Mouse (Mus musculus) embryonic facial prominence, embryonic 10.5 days (tissue): Measurements from ENCODE around the gene Qrsl1. TPM values are rescaled to one million over a fixed set of nuclear protein-coding genes. Genes with fewer than 3 reads are reported as not detected.

ENCODE experiments used
- DNase-seq: peaks from one replicate; pipeline ENCODE4 v3.0.0-alpha.2; 2017; ENCODE audit warnings: low spot score
- H3K27ac ChIP-seq: fragments of 300-500 bp; sonication (generic); replicated peaks from 2 replicates; pipeline ENCODE4 v1.5.1; 2016; ENCODE audit warnings: mild to moderate bottlenecking
- H3K27me3 ChIP-seq: fragments of 300-500 bp; sonication (generic); replicated peaks from 2 replicates; pipeline ENCODE4 v1.6.1; 2016; ENCODE audit warnings: low read depth, mild to moderate bottlenecking; ENCODE audit not compliant: poor library complexity, severe bottlenecking
- H3K36me3 ChIP-seq: fragments of 300-500 bp; sonication (generic); replicated peaks from 2 replicates; pipeline ENCODE4 v1.6.1; 2016; ENCODE audit warnings: mild to moderate bottlenecking, moderate library complexity
- H3K4me1 ChIP-seq: fragments of 300-500 bp; sonication (generic); 2 replicates; pipeline ENCODE4 v1.6.1; 2016
- H3K4me3 ChIP-seq: fragments of 300-500 bp; sonication (generic); 2 replicates; pipeline ENCODE4 v1.5.1; 2016; ENCODE audit warnings: mild to moderate bottlenecking, moderate library complexity
- H3K9me3 ChIP-seq: fragments of 300-500 bp; sonication (generic); 2 replicates; pipeline ENCODE4 v1.6.1; 2016; ENCODE audit warnings: mild to moderate bottlenecking
- WGBS: fragments of 180-500 bp; shearing (Covaris S2); methylation state at CpG from one replicate; pipeline ENCODE4 v1.1.7; 2016; 5-methylcytosine and 5-hydroxymethylcytosine counted together
- polyA plus RNA-seq: library from polyadenylated mRNA; unstranded; fragments of >200 nt; fragmentation: Nextera tagmentation; extraction: Ambion mirVana; gene quantifications from 2 replicates; pipeline ENCODE4 v1.2.1, GENCODE M21; 2016

Qrsl1 gene
- polyA plus RNA-seq, 1 experiment from 2014 or later: 28.1 TPM

- Histone ChIP-seq H3K27me3 (no peaks in the 10 kb centered on the region), H3K36me3 (no peaks in the 10 kb centered on the region), H3K27ac (no peak overlapping the region), H3K4me3 (no peak overlapping the region), H3K9me3 (no peaks in the 10 kb centered on the region), H3K4me1 (no peaks in the 10 kb centered on the region)
- no peak for DNase-seq
- 79% methylated on average over 3 of the region's 3 CpGs for WGBS
These were observed 52.1 kb downstream of the Qrsl1 start for GRCm38 (mm10) chr10:43849478-43849877.

- DNase-seq: no peak
These were observed 55.4 kb downstream of the Qrsl1 start for GRCm38 (mm10) chr10:43846141-43846622.

GRCm38 (mm10) chr10:43845442-43845841, 56.1 kb downstream of the Qrsl1 start:
- H3K36me3 ChIP-seq: no peaks in the 10 kb centered on the region
- 0 out of 2 replicates have a peak, but pooled peaks cover 4% of the 10 kb centered on the region for H3K9me3 ChIP-seq
- no peaks in the 10 kb centered on the region for H3K4me1 ChIP-seq
- H3K4me3 ChIP-seq: no peak overlapping the region
- H3K27ac ChIP-seq: no peak overlapping the region
- no peaks in the 10 kb centered on the region for H3K27me3 ChIP-seq
- DNase-seq: no peak
- WGBS: 70% methylated on average over 3 of the region's 3 CpGs

More at GRCm38 (mm10) chr10:43846141-43846622, 55.4 kb downstream of the Qrsl1 start:
- no peaks in the 10 kb centered on the region for H3K4me1 ChIP-seq
- no peak overlapping the region for H3K4me3 ChIP-seq
- WGBS: 76% methylated on average over 2 of the region's 2 CpGs
- 0 out of 2 replicates have a peak, but pooled peaks cover 4% of the 10 kb centered on the region for H3K9me3 ChIP-seq
- no peak overlapping the region for H3K27ac ChIP-seq
- H3K27me3 ChIP-seq: no peaks in the 10 kb centered on the region
- H3K36me3 ChIP-seq: no peaks in the 10 kb centered on the region

DNA sequence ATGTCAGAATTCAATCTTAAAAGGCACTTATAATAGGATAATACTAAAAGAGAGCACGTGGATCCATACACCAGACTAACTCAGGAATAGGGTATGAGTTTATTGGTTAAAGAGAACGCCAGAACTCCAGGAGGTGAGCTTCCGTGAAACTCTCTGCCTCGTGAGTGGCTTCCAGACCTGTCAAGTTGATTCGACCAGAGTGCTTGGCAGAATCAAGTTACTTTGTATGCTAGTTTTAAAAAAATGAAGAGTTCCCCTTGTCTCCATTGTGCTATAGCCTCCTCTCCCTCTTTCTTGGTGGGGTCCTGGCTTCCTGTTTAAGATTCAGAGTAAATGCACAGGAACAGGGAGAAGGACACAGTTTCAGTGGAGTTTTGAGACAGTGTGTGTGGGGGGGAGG, 60.1 kb downstream of the Qrsl1 start:
- Histone ChIP-seq H3K9me3 (0 out of 2 replicates have a peak, but pooled peaks cover 4% of the 10 kb centered on the region), H3K27ac (no peak overlapping the region), H3K36me3 (no peaks in the 10 kb centered on the region), H3K4me3 (no peak overlapping the region), H3K27me3 (no peaks in the 10 kb centered on the region), H3K4me1 (no peaks in the 10 kb centered on the region)
- WGBS: 85% methylated on average over 5 of the region's 5 CpGs
- no peak for DNase-seq

GRCm38 (mm10) chr10:43832868-43833267, 68.7 kb downstream of the Qrsl1 start:
- Histone ChIP-seq H3K4me3 (no peak overlapping the region), H3K4me1 (peaks cover 13% of the 10 kb centered on the region), H3K27ac (no peak overlapping the region), H3K27me3 (no peaks in the 10 kb centered on the region), H3K9me3 (no peaks in the 10 kb centered on the region), H3K36me3 (no peaks in the 10 kb centered on the region)
- DNase-seq: no peak
- 26% methylated on average over 5 of the region's 5 CpGs for WGBS

DNA sequence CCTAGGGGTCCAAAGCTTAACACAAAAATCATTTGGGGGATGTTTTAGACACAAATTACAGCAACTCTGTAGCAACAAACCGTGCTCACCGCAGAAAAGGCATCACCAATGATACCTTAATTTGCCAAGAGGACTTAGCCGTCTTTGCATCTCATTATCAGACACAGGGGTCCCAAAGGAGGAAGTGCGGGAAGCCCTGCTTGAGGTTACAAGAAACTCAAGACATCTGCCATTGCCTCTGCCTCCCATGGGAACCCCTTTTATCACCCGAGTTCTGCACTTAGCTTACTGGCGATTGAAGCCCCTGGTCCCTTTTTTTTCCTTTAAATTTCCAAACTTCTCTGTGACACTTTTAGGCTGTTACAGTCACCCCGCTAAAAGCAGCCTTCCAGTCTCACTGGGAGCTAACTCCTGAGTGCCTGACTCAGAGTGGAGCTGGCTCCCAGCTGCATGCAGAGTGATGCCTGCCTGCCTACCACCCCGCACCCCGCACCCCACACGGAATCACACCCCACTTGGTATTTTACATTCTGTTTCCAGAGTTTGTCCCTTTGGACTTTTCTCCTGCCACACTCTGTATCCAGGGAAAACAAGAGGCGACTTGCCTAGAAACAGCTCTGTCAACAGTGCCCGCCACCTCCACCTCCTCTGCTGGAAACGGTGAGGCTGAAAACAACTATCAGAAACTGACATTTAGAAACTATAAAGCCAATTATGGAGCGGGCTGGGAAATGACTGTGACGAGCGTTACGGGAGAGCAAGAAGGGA, 71.1 kb downstream of the Qrsl1 start:
- 41% methylated on average over 17 of the region's 17 CpGs for whole genome bisulfite sequencing
- H3K36me3 ChIP-seq: no peaks in the 10 kb centered on the region
- H3K27ac ChIP-seq: no peak overlapping the region
- H3K4me3 ChIP-seq: no peak overlapping the region
- H3K4me1 ChIP-seq: peaks cover 13% of the 10 kb centered on the region
- H3K9me3 ChIP-seq: no peaks in the 10 kb centered on the region
- DNase-seq: no peak
- no peaks in the 10 kb centered on the region for H3K27me3 ChIP-seq

DNA sequence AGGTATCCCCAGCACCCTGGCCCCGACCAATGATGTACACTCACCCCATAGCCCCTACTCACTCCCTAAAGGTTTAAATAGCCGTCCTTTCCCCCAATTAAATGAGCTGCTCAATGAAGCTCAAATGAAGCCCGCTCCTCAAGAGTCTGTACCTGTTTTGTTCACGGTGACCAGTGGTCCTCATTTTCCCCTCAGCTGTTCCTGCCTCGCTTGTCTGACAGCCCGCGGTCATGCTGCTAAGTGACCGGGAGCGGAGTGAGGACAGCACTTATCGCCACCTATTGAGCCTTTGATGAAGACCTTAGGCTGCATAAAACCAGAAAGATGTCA, 72.9 kb downstream of the Qrsl1 start:
- Histone ChIP-seq H3K4me1 (peaks cover 13% of the 10 kb centered on the region), H3K4me3 (no peak overlapping the region), H3K36me3 (no peaks in the 10 kb centered on the region), H3K27me3 (no peaks in the 10 kb centered on the region), H3K27ac (no peak overlapping the region), H3K9me3 (no peaks in the 10 kb centered on the region)
- no peak for DNase-seq
- WGBS: 94% methylated on average over 10 of the region's 10 CpGs

GRCm38 (mm10) chr10:43827958-43828685, 73.4 kb downstream of the Qrsl1 start:
- WGBS: 94% methylated on average over 10 of the region's 10 CpGs

DNA sequence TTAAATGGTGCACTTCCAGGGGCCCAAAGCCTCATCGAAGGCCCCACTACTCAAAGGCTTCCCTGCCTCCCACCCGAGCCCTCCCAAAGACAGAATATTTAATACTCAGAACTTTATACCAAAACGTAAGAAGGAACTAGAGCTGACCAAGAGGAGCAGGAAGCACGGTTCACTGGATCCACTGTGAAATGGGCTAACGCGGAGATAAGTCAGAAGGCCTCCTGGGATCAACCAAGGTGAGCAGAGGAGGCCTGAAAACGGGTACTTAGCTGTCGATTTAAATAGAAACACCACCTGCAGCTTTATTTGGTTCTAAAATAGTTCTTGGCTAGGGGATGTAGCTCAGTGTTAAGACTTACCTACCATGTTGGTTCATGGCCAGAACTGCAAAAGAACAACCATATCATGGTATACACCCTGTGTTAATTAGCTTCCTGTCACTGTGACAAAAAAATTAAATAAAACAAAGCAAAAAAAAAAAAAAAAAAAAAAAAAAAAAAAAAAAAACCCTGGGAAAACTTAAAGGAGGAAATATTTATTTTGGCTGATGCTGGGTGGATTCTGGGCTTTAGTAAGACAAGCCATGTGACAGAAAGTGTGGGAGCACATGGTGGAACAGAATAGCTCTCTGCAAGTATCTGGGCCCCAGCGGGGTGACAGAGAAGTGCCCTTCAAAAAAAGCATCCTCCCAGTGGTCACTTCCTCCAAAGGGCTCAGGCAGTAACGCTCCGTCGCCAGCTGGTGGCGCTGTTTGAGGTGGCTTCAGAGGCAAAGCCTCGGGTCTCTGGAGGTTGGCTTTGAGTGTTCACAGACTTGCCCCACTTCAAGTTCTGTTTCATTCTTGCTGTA, 74.5 kb downstream of the Qrsl1 start:
- 82% methylated on average over 14 of the region's 14 CpGs for WGBS
- Histone ChIP-seq H3K4me3 (no peak overlapping the region), H3K4me1 (peaks cover 13% of the 10 kb centered on the region), H3K36me3 (no peaks in the 10 kb centered on the region), H3K27ac (no peak overlapping the region), H3K27me3 (no peaks in the 10 kb centered on the region), H3K9me3 (no peaks in the 10 kb centered on the region)
- DNase-seq: no peak

More at GRCm38 (mm10) chr10:43827958-43828685, 73.4 kb downstream of the Qrsl1 start:
- Histone ChIP-seq H3K36me3 (no peaks in the 10 kb centered on the region), H3K9me3 (no peaks in the 10 kb centered on the region), H3K27me3 (no peaks in the 10 kb centered on the region), H3K4me1 (peaks cover 13% of the 10 kb centered on the region), H3K27ac (no peak overlapping the region), H3K4me3 (no peak overlapping the region)
- no peak for DNase-seq

- H3K27me3 ChIP-seq: no peaks in the 10 kb centered on the region
- H3K27ac ChIP-seq: no peak overlapping the region
- WGBS: 90% methylated on average over 6 of the region's 6 CpGs
These were observed 75.8 kb downstream of the Qrsl1 start for GRCm38 (mm10) chr10:43825696-43826095.

GRCm38 (mm10) chr10:43824713-43825112, 76.8 kb downstream of the Qrsl1 start:
- H3K36me3 ChIP-seq: no peaks in the 10 kb centered on the region
- no peak overlapping the region for H3K4me3 ChIP-seq
- H3K9me3 ChIP-seq: no peaks in the 10 kb centered on the region
- H3K27ac ChIP-seq: no peak overlapping the region
- DNase-seq: no peak
- no peaks in the 10 kb centered on the region for H3K4me1 ChIP-seq
- no peaks in the 10 kb centered on the region for H3K27me3 ChIP-seq
- WGBS: 90% methylated on average over 3 of the region's 3 CpGs

More at GRCm38 (mm10) chr10:43825696-43826095, 75.8 kb downstream of the Qrsl1 start:
- no peak overlapping the region for H3K4me3 ChIP-seq
- DNase-seq: no peak
- no peaks in the 10 kb centered on the region for H3K9me3 ChIP-seq
- peaks cover 7% of the 10 kb centered on the region for H3K4me1 ChIP-seq
- no peaks in the 10 kb centered on the region for H3K36me3 ChIP-seq
